Mouse (Mus musculus): ENCODE data around the gene Mapk6.
A peak's percentile ranks its signal among the peaks of the same experiment; 100 is the strongest.
"Not testable (repeated sequence)": the region's sequence is repeated elsewhere in the genome, so short reads cannot be mapped to it uniquely, and the experiment has no call there.

Mapk6 gene

DNA sequence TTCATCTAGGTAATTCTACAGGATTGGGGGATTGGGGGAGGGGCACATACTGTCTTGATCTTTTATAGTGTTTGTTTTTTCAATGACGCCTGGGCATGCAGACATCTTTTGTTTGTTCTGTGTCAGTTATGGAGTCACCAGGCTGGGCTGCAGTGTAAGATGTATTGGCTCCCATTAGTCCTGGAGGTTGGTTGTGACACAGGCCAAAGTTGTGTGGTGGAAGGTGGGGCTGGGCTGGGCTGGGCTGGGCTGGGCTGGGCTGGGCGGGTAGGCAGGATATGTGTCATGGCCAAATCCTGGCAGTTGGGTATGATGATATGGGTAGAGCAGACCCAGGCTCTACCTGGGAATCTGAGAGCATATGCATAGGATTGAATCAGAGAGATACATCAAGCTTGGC lies 31.0 kb downstream of the Mapk6 start:
- no peak for DNase-seq

DNA sequence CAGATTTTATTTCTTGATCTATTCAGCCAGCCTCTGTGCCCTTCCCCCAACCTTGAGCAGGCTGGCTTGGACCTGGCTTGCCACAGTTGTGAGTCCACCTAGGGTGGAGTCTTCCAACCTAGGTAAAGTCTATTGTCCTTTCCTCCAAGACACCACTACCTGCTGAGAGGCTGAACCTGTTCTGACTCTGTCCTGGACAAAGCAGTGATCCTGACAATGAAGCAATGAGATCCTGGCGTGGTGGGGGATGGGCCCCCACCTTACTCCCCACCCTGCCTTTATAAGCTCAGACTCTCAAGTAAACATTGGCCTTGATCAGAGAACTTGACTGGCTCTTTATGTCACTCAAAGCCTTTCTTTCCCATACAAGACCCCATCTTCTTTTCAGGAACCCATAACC lies 33.4 kb downstream of the Mapk6 start:
- no peak for DNase-seq

DNA sequence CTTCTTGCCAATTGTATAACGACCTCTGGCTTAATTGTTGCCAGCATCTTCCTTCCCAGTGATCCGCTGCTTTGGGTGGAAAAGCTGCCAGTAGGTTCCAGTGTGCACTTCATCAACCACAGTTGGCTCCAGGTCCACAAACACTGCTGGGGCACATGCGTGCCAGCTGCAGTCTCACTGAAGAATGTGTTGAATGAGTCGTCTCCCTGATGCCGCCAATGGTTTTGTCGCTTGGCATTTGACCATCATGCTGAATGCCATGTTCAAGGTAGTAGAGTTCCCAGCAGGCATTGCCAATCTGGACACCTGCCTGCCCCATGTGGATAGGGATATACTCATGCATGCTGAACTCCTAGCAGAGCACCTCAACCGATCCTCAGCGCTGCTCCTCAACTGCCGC lies 34.2 kb downstream of the Mapk6 start:
- no peak for DNase-seq

DNA sequence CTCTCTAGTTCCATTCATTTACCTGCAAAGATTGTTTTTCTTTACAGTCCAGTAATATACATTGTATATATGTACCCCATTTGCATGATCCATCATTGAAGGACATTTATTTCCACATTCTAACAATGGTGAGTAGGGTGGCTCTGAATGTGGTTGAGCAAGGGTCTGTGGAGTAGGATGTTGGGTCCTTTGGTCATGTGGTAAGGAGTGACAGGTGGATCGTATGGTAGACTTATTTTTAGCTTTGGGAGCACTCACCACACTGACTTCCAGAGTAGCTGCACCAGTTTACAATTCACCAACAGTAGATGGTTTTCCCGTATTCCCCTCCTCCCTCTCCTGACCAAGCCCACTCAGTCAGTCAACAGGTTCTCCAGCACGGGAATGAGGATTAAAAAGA lies 41.0 kb downstream of the Mapk6 start:
- DNase-seq = no peak

DNA sequence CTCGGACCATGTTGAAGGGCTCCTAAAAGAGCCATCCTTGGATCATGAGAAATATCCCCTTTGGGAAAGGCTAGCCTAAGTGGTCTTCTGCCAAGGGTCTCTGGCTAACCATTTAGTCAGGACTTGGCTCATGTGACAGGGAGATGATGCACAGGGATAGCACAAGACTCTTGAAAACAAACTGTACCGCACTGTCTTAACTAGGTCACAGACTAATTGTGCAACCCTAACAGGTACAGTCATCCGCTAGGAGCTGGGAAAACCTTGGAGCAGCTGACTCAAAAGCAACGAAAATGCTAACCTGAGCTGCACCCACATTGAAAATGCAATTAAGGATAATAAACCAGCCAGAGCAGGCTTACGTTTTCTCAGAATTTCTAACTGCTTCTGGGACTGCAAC lies 43.6 kb downstream of the Mapk6 start:
- DNase-seq = no peak

DNA sequence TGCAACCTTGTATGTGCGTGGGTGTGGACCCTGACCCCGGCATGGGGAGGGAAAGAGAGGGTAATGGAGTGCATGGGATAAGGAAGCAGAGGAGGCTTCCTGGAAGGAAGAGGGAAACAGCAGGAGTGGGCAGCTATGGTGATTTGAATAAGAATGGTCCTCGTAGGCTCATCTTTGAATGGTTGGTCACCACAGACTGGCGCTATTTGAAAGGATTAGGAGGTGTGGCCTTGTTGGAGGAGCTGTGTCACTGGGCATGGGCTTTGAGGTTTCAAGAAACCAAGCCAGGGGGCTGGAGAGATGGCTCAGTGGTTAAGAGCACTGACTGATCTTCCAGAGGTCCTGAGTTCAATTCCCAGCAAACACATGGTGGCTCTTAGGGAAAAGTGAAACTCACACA lies 44.6 kb downstream of the Mapk6 start:
- no peak for DNase-seq

DNA sequence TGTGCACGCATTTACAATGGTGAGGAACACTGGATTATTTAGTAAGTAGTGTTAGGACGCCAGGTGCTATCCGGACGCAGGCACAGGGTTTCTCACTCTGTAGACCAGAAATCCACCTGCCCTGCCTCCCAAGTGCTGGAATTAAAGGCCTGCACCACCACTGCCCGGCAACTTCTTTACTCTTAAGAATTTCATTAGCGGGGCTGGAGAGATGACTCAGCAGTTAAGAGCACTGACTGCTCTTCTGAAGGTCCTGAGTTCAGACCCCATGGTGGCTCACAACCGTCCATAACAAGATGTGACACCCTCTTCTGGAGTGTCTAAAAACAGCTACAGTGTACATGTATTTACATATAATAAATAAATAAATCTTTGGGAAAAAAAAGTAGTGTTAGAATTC lies 46.1 kb downstream of the Mapk6 start:
- DNase-seq = not testable (repeated sequence)

DNA sequence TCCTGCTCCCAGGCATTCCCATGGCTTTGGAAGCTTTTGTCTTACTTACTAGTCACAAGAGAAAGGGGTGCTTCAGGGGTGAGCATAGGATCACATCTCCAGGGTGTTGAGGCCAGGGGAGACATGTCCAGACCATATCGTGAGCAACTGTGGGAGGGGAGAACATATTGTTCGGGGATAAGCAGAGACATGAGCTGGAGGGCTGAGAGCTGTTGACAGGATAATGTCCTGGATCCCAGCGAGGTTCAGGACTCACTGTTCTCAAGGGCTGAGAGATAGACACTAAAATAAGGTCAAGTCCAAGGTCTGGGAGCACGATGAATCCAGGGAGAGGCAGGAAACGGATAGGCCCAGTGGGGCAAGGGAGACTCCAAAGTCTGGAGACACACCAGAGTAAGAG lies 46.8 kb downstream of the Mapk6 start:
- DNase-seq = no peak

DNA sequence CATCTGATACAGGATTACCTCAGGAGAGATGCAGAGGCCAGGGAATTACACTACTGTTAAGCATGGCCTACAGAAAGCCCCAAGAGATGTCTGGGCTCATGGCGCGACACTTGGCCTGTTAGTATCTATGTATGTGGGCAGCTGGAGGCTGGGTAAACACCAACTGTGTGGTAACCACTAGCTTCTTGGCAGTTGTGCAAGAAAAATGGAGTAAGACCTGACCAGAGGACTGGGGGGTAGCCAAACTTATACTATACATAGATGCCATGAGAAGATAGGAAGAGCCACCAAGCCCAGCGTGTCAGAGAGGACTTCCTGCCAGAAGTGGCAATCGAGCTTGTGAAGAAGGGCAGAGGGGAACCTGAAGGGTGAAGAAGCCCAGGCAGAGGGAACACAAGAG lies 47.6 kb downstream of the Mapk6 start:
- no peak for DNase-seq

DNA sequence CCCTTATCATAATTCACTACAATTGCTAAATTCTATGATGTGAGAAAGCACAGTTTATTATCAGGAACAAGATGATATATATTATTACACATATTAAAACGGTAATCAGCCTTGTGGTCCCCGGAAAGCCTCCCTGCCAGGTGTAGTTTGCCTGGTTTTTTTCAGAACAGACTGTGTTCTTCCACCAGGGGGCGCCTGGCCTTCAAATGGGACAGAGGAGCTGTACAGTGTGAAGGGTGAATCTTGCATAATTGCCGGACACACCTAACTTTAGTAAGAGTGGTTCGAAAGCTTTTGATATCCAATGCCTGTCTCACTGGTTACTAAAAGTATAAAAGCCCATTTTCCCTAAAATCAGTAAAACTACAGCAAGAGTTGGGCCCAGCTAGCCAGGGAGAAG lies 48.1 kb downstream of the Mapk6 start:
- peak; percentile 63 for DNase-seq

DNA sequence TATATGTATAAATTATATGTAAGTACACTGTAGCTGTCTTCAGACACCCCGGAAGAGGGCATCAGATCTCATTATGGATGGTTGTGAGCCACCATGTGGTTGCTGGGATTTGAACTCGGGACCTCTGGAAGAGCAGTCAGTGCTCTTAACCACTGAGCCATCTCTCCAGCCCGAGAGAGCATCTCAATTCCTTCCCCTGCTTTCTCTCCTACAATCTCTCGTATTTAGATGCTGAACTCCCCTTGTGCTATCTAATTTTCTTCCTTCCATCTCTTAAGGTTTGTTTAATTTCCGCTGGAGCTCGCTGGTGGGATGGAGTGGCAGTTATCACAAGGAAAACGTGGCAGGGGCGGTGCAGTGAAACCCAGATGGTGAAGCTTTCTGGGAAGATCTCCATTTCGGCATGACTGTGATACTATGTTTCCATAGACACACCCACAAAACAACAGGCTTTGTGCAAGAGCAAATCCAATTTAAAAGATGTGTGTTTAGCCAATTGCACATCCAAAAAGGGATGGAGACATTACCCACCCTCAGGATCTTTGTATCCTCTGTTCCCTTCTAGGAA lies 52.6 kb downstream of the Mapk6 start:
- DNase-seq = no peak

DNA sequence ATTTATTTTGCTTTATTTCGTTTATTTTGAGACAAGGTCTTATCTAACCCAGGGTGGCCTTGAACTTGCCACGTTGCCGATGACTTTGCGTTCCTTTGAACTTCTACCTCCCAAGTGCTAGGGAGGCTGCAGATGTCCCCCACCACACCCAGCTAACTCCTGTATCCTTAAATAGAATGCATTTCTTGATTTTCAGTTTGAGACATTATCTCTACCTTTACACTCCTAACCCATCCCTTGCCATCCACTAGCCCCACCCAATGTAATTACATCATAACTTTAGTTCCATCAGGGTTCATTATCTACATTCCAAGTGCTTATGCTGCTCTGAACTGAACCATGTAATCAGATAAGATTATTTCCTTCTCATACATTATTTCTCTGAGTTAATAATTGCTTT lies 54.0 kb downstream of the Mapk6 start:
- no peak for DNase-seq

DNA sequence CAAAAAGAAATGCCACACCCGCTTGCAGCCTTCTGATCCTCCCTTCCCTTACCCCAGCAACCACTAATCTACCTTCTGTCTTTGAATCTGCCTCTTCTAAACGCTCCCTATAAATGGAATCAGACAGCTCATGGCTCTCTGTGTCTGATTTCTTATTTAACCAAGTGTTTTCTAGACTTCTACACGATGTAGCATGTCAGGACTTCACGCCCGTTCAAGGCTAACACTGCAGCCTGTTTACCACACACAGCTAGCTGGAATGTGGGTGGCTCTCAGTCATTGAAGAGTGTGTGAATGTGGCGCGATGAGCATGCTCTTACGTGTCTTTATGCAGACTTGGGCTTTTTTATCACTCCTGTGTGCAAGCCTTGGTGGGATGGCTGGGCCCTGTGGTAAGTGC lies 56.7 kb downstream of the Mapk6 start:
- no peak for DNase-seq

DNA sequence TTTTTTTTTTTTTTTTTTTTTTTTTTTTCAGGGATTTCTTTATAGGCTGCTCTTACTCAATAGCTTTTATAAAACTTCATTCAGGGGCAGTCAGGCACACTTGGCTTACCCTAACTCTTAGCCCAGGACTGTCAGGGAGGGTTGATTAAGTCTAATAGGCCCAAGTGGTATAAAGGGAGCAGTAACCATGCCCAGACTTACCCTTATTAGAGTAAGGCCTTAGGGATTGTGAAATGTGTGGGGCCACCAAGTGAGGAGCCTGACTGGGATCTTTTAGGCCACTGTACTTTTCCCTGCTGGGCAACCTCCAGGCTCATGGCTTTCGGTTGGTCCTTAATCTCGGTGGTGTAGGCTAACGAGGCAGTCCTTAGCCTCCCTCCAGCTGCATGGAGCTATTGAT lies 61.2 kb downstream of the Mapk6 start:
- DNase-seq = no peak

DNA sequence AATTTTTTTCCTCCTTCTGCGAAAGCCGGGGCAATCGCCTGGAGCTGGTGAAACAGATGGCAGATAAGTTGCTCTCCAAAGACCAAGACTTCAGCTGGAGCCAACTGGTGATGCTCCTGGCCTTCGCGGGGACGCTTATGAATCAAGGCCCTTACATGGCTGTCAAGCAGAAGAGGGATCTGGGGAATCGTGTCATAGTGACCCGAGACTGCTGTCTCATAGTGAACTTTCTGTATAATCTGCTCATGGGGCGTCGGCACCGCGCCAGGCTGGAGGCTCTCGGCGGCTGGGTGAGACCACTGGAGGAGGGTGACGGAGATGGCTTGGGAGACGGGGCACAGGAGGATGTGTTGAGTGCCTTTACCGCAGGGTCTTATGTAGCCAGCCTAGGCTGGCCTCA lies 61.7 kb downstream of the Mapk6 start:
- no peak for DNase-seq

DNA sequence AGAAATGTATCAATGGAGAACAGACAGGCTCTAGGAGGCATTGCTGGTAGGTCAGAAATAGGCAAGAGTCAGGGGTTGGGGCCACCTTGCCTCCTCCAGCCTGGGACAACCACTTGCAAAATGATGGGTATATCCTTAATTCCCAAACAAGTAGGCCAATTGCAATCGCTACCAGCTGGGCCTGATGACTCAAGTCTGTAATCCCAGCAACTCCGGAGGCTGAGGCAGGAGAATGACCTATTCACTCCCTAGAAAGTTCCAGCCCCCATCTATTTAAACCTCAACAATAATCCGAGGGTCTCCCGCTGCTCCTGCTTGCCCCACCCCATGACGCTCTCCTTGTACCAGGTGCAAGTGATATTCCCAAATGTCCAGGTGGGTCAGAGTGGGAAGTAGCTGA lies 62.3 kb downstream of the Mapk6 start, which contains the start of gene Bcl2l10:
Gene Bcl2l10 (plus strand): TSS at position 301 of the 400 bp plus-strand sequence.
- DNase-seq = no peak

DNA sequence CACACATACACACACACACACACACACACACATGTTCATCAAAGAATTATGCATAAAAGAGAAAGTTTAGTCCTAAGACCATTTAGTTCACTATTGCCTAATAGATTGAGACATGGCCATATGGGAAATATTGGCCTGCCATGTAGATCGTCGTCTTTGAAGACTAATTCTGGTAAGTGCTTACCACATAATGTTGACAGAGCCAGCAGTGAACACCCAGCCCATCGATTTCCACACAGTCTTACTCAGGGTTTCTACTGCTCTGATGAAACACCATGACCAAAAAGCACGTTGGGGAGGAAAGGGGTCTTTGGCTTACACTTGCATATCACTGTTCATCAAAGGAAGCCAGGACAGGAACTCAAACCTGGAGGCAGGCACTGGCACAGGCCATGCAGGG lies 67.4 kb downstream of the Mapk6 start:
- no peak for DNase-seq

DNA sequence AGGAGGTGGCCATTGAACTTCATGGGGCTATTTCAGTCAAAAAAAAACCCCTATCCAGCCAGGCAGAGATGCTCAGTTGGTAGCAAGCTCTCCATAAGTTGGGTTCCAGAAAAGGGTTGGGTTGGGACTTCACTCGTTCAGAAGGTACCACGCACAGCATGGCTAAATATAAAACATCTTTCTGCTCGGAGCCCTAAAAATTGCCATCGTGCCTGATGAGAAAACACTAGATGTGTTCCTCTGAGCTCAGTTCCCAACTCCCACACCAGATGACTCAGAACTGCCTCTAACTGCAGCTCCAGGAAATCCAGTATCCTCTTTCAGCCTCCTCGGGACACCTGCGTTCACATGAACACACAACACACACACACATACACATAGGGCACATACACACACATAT lies 71.8 kb downstream of the Mapk6 start:
- DNase-seq = no peak

DNA sequence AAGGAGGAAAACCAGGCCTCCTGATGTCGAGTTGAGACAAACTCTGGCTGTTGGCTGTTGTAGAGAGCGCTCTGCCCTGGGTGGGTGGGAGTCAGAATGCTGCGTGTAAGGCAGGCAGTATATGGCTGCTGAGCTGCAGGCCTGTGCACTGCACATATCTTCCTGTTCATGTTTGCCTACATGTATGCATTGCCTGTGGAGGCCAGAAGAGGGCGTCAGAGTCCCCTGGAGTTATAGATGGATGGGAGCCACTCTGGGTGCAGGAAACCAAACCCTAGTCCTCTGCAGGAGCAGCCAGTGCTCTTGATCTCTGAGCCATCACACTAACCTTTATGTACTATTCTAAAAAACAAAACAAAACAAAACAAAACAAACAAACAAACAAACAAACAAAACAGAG lies 75.4 kb downstream of the Mapk6 start:
- DNase-seq = no peak

DNA sequence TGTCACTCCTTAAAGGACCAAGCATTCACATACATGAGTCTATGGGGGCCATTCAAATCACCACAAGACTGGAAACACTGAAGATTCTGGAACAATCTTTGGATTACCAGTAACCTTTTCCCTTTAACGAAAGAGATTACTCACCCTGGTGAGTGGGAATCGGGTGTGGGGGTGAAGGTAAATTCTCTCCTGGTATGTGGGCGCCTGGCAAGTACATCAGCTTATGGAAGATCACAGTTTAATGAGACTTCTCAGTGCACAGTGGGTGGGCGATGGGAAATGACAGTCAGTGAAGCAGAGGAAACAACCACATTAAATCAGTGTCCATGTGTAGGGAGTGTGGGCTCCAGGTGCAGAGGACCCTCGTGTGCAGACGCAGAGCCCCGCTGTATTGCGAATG lies 79.0 kb downstream of the Mapk6 start:
- no peak for DNase-seq

DNA sequence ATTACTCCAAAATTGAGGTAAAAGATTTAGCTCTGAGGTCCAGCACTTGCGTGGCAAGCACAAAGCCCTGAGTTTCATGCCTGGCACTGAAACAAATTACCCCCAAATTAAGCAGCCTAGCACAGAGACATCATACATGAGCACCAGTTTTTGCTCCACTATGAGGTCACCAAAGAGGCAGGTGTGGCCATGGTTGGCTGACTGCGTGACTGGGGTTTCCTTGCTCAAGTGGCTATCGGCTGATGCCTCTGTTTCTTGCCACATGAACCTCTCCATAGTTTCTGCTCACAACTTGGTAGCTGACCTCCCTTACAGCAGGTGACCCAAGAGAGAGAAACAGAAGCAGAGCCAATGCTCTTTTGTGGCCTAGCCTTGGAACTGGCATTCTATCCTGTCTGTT lies 81.8 kb downstream of the Mapk6 start:
- DNase-seq = no peak

DNA sequence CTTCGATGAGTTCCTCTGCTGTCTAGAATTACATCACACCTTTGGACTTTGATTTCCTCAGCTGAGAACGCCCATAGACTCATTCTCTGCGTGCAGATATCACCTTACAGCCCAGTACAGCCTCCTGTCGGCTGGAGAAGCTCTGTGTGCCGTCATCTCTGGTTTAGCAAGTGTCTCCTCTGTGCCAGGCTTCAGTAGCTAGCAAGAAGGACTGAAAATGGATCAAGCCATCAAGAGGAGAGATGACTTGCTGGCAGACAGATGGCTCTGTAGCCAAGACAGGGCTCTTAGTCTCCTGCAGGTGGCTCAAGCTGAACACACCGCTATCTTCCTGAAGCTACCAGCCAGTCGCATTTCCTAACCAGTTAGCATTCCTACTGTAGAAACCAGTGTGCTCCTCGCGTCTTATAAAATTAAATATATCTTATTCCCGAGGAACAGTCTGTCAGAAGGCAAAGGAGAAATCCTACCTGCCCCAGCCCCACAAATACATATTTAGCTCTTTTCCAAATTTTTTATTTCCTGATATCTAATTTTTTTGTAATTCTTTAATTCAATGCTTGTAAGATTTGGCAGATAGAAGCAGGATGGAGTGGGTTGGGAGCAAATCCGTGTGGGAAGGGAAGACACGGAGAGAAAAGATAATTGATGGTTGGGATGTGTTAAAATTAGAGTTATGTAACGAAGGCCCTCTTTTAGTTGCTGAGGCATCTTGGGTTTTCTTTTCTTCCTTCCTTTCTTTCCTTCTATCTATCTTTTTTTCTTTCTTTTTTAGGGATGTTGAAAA lies 87.5 kb downstream of the Mapk6 start:
- DNase-seq = no peak

DNA sequence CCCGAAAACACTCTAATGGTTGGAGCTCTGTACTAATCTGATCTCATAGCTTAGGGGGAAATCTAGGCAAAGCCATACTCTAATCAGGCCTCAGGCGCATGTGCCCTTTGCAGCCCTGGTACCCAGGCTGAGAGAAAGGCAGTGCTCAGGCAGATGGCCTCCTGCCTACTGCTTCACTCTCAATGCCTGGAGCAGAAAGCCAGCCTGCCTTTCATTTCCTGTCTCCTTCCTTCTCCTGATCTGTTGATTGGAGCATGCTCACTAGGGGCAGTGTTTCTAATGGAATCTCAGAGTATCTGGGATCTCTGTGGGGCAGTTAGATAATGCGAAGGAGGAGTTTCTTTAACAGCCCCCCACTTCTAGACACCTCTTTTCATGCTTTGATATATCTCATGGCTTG lies 90.4 kb downstream of the Mapk6 start:
- no peak for DNase-seq
